14 mouse cellular contexts compared by ENCODE assay signal in genomic region chr8:122342362-122342761, GRCm38 (mm10). TPM values are rescaled to one million over a fixed set of nuclear protein-coding genes. Genes with fewer than 3 reads are reported as not detected.
DNase-seq lines count a peak whose midpoint lies in the region; ATAC-seq and TF ChIP-seq lines count a peak whose summit lies in the region.
"Had no signal": no experiment of that assay in that cellular context is flagged by ENCODE, and none has a peak within 500 bp of the region (broad histone marks: within the 10 kb centered on the region; RNA-seq: fewer than 3 reads in every experiment).

No protein-coding gene starts in this region.

- H3K9me3 ChIP-seq in hindbrain, embryonic 15.5 days = no peaks in the 10 kb centered on the region
- no peaks in the 10 kb centered on the region for H3K9me3 ChIP-seq in hindbrain, embryonic 11.5 days (ENCODE audit: control insufficient read depth, low read length)
- no peaks in the 10 kb centered on the region for H3K9me3 ChIP-seq in lung, embryonic 15.5 days
- H3K9me3 ChIP-seq: midbrain, embryonic 10.5 days had no signal

- no peaks in the 10 kb centered on the region for H3K36me3 ChIP-seq in hindbrain, embryonic 15.5 days
- H3K36me3 ChIP-seq in hindbrain, embryonic 11.5 days (ENCODE audit: control insufficient read depth, insufficient read depth, low read length) = no peaks in the 10 kb centered on the region
- H3K36me3 ChIP-seq in lung, embryonic 15.5 days = no peaks in the 10 kb centered on the region
- no peaks in the 10 kb centered on the region for H3K36me3 ChIP-seq in myocyte (ENCODE audit: control insufficient read depth, insufficient read depth)
- H3K36me3 ChIP-seq: midbrain, embryonic 10.5 days had no signal

- no peak overlapping the region for H3ac ChIP-seq in myocyte (ENCODE audit: control insufficient read depth, insufficient read length)

- no peaks in the 10 kb centered on the region for H3K79me2 ChIP-seq in myocyte (ENCODE audit: control insufficient read depth, insufficient read depth)

- 0 out of 2 replicates have a peak overlapping the region, but pooled peaks have one; percentile 50 for H3K4me2 ChIP-seq in hindbrain, embryonic 15.5 days
- no peak overlapping the region for H3K4me2 ChIP-seq in hindbrain, embryonic 11.5 days (replicated peaks; ENCODE audit: low read depth, low read length)
- H3K4me2 ChIP-seq in lung, embryonic 15.5 days = peak overlapping the region; percentile 53; the same call in 1 of the 2 replicates
- H3K4me2 ChIP-seq in myocyte (ENCODE audit: low read depth) = peak overlapping the region; percentile 97

- no peak overlapping the region for H3K9ac ChIP-seq in hindbrain, embryonic 15.5 days
- H3K9ac ChIP-seq in hindbrain, embryonic 11.5 days (ENCODE audit: low read depth, low read length) = no peak overlapping the region
- no peak overlapping the region for H3K9ac ChIP-seq in lung, embryonic 15.5 days

- WGBS in hindbrain, embryonic 15.5 days = 57% methylated on average over 5 of the region's 5 CpGs
- 64% methylated on average over 5 of the region's 5 CpGs for WGBS in hindbrain, embryonic 11.5 days
- WGBS in lung, embryonic 15.5 days = 27% methylated on average over 5 of the region's 5 CpGs

- DNase-seq in hindbrain, embryonic 11.5 days (ENCODE audit: low spot score) = no peak
- DNase-seq in lung, postnatal 10 days = no peak
- DNase-seq in brain, adult 2 months (ENCODE audit: low read depth, low spot score) = peak; percentile 76
- DNase-seq in frontal cortex, adult 2 months (ENCODE audit: extremely low spot score in 1 of 2, low spot score in 1 of 2) = no peak
- no peak for DNase-seq in thymus, postnatal 14 days
- DNase-seq: cerebellum, adult 2 months; gastrocnemius, adult 2 months had no signal

- H3K4me3 ChIP-seq in hindbrain, embryonic 15.5 days = no peak overlapping the region
- H3K4me3 ChIP-seq in hindbrain, embryonic 11.5 days (ENCODE audit: low read depth, low read length) = no peak overlapping the region
- H3K4me3 ChIP-seq in lung, embryonic 15.5 days = no peak overlapping the region
- no peak overlapping the region for H3K4me3 ChIP-seq in myocyte

- peaks cover 25% of the 10 kb centered on the region for H3K4me1 ChIP-seq in hindbrain, embryonic 15.5 days (replicated peaks)
- H3K4me1 ChIP-seq in hindbrain, embryonic 11.5 days (replicated peaks; ENCODE audit: control insufficient read depth, insufficient read depth, low read length) = 0 out of 2 replicates have a peak, but pooled peaks cover 4% of the 10 kb centered on the region
- H3K4me1 ChIP-seq in lung, embryonic 15.5 days = peaks cover 24% of the 10 kb centered on the region

- H3K27me3 ChIP-seq in hindbrain, embryonic 15.5 days = peaks cover 40% of the 10 kb centered on the region
- peaks cover 31% of the 10 kb centered on the region for H3K27me3 ChIP-seq in hindbrain, embryonic 11.5 days (ENCODE audit: control insufficient read depth, insufficient read depth, low read length)
- peaks cover 37% of the 10 kb centered on the region for H3K27me3 ChIP-seq in lung, embryonic 15.5 days
- no peaks in the 10 kb centered on the region for H3K27me3 ChIP-seq in myocyte (ENCODE audit: control insufficient read depth, insufficient read depth, insufficient read length)

- no peak for ATAC-seq in hindbrain, embryonic 15.5 days (ENCODE audit: low FRiP score, low read depth)
- no peak for ATAC-seq in hindbrain, embryonic 11.5 days (ENCODE audit: low FRiP score)
- ATAC-seq in lung, embryonic 15.5 days (ENCODE audit: borderline replicate concordance, extremely low read depth, low FRiP score, low TSS enrichment) = no peak

- TF ChIP-seq POLR2A in myocyte (IDR thresholded peaks at IDR 0.05; ENCODE audit: insufficient read length, low read depth) = no peak

- H3K27ac ChIP-seq in hindbrain, embryonic 15.5 days (replicated peaks) = no peak overlapping the region
- no peak overlapping the region for H3K27ac ChIP-seq in hindbrain, embryonic 11.5 days (ENCODE audit: low read depth, low read length)
- H3K27ac ChIP-seq in lung, embryonic 15.5 days = no peak overlapping the region
- H3K27ac ChIP-seq: gastrocnemius, adult 2 months; midbrain, embryonic 10.5 days had no signal

TF ChIP-seq in myocyte, 11 proteins besides CTCF, POLR2A, EP300 and RAD21:
- TF ChIP-seq MYOD1 (IDR thresholded peaks at IDR 0.05; ENCODE audit: control insufficient read depth in 1 of 3, insufficient read length in 2 of 3, low read depth in 2 of 3) = peak in 2 of 3 experiments; percentile 38 to 61
- TF ChIP-seq MYOG (IDR thresholded peaks at IDR 0.05; ENCODE audit: control insufficient read depth in 1 of 3, insufficient read depth in 1 of 3, insufficient read length in 2 of 3, low read depth in 2 of 3) = peak in 1 of 3 experiments; percentile 70
- TF ChIP-seq TCF3 (IDR thresholded peaks at IDR 0.05; ENCODE audit: insufficient read length, low read depth) = no peak
- TF ChIP-seq TCF12 (IDR thresholded peaks at IDR 0.05; ENCODE audit: insufficient read depth, poor library complexity, severe bottlenecking) = peak; percentile 43
- TF ChIP-seq E2F4 (IDR thresholded peaks at IDR 0.05; ENCODE audit: insufficient read depth) = no peak
- no peak for TF ChIP-seq REST (IDR thresholded peaks at IDR 0.05; ENCODE audit: insufficient read depth, insufficient read length)
- TF ChIP-seq MAX (IDR thresholded peaks at IDR 0.05; ENCODE audit: low read depth) = no peak
TF ChIP-seq in myocyte: peak in this region for 3.

RNA-seq across cellular contexts. Expression of gene Trhr2, which starts 18.2 kb away (rescaled TPM):
- polyA plus RNA-seq in hindbrain, embryonic 15.5 days (2015; fragmentation: Nextera tagmentation; extraction: Ambion mirVana) = 0.10 and 0.28 TPM in 2 replicates
- 0.11 and 0.25 TPM in 2 replicates for polyA plus RNA-seq in hindbrain, embryonic 11.5 days (2014; fragmentation: Nextera tagmentation; extraction: Ambion mirVana)
- not detected in 2 replicates for polyA plus RNA-seq in lung, embryonic 15.5 days (2015; fragmentation: Nextera tagmentation; extraction: Ambion mirVana)
- not detected for polyA plus RNA-seq in myocyte (2012; fragmentation: generic; extraction: Trizol)
- polyA plus RNA-seq in frontal cortex, adult 2 months (2012; rRNA removed) = 4.8 TPM in 2 replicates
- polyA plus RNA-seq: embryonic facial prominence, embryonic 11.5 days; forebrain, embryonic 16.5 days; inflammation-experienced regulatory T-cells, adult 6 months; midbrain, embryonic 10.5 days had no signal

RNA-seq across cellular contexts. Expression of gene Zc3h18, which starts 34.0 kb away (rescaled TPM):
- 35.5 and 38.1 TPM in 2 replicates for polyA plus RNA-seq in hindbrain, embryonic 15.5 days (2015; fragmentation: Nextera tagmentation; extraction: Ambion mirVana)
- polyA plus RNA-seq in hindbrain, embryonic 11.5 days (2014; fragmentation: Nextera tagmentation; extraction: Ambion mirVana) = 38.4 and 38.6 TPM in 2 replicates
- polyA plus RNA-seq in lung, embryonic 15.5 days (2015; fragmentation: Nextera tagmentation; extraction: Ambion mirVana) = 53.3 and 55.1 TPM in 2 replicates
- polyA plus RNA-seq in myocyte (2012; fragmentation: generic; extraction: Trizol) = 28.8 TPM
- 35.1 and 36.1 TPM in 2 replicates for polyA plus RNA-seq in frontal cortex, adult 2 months (2012; rRNA removed)
